Mouse (Mus musculus) bone marrow macrophage, adult 2 months (primary cell): ENCODE data around the gene Sco1.

Experiments used
- CTCF ChIP-seq: IDR thresholded peaks from 2 replicates; pipeline ENCODE4 v1.5.1; 2012; ENCODE audit warnings: low read depth, mild to moderate bottlenecking, low read length, moderate library complexity
- POLR2A ChIP-seq: IDR thresholded peaks from 2 replicates; pipeline ENCODE4 v1.6.1; 2012; ENCODE audit warnings: mild to moderate bottlenecking, low read depth, low read length, borderline replicate concordance

GRCm38 (mm10) chr11:67113381-67113780 is 60.9 kb downstream of the Sco1 start:
- TF ChIP-seq CTCF (no peak), POLR2A (no peak)
